Mouse (Mus musculus): ENCODE results near the gene Snph. TPM values are rescaled to one million over a fixed set of nuclear protein-coding genes. Genes with fewer than 3 reads are reported as not detected.

The Snph gene
- polyA plus RNA-seq, 1 experiment from 2014 or later: 0.21 TPM

GRCm38 (mm10) chr2:151585934-151586333 is 46.5 kb downstream of the Snph start:
- 69% methylated on average over 3 of the region's 3 CpGs for WGBS
- ATAC-seq (ENCODE audit: insufficient number of reproducible peaks, low FRiP score, low TSS enrichment, low read depth) (no peak), DNase-seq (ENCODE audit: low spot score) (no peak)
- Histone ChIP-seq H3K27me3 (ENCODE audit: control insufficient read depth, insufficient read depth, low read length) (no peaks in the 10 kb centered on the region), H3K36me3 (ENCODE audit: control insufficient read depth, insufficient read depth, low read length) (no peaks in the 10 kb centered on the region), H3K4me1 (ENCODE audit: control insufficient read depth, insufficient read depth, low read length) (no peaks in the 10 kb centered on the region), H3K27ac (replicated peaks; ENCODE audit: low read depth, low read length) (no peak overlapping the region), H3K9me3 (ENCODE audit: control insufficient read depth, low read length) (no peaks in the 10 kb centered on the region), H3K4me3 (ENCODE audit: low read depth, low read length) (no peak overlapping the region), H3K4me2 (ENCODE audit: low read depth, severe bottlenecking) (no peak overlapping the region), H3K9ac (ENCODE audit: low read length) (no peak overlapping the region)

- WGBS: 31% methylated on average over 1 of the region's 1 CpGs
- no peak overlapping the region for H3K9ac ChIP-seq (ENCODE audit: low read length)
- H3K4me3 ChIP-seq (ENCODE audit: low read depth, low read length): no peak overlapping the region
- no peaks in the 10 kb centered on the region for H3K9me3 ChIP-seq (ENCODE audit: control insufficient read depth, low read length)
- H3K36me3 ChIP-seq (ENCODE audit: control insufficient read depth, insufficient read depth, low read length): no peaks in the 10 kb centered on the region
- ATAC-seq (ENCODE audit: insufficient number of reproducible peaks, low FRiP score, low TSS enrichment, low read depth): no peak
- H3K4me1 ChIP-seq (ENCODE audit: control insufficient read depth, insufficient read depth, low read length): no peaks in the 10 kb centered on the region; the same call in 1 of the 2 replicates
- H3K4me2 ChIP-seq (ENCODE audit: low read depth, severe bottlenecking): no peak overlapping the region
- no peak overlapping the region for H3K27ac ChIP-seq (replicated peaks; ENCODE audit: low read depth, low read length)
- no peaks in the 10 kb centered on the region for H3K27me3 ChIP-seq (ENCODE audit: control insufficient read depth, insufficient read depth, low read length)
- DNase-seq (ENCODE audit: low spot score): no peak
These were observed 51.4 kb downstream of the Snph start for GRCm38 (mm10) chr2:151580945-151581344.

- Histone ChIP-seq H3K4me3 (ENCODE audit: low read depth, low read length) (no peak overlapping the region), H3K27ac (replicated peaks; ENCODE audit: low read depth, low read length) (no peak overlapping the region), H3K36me3 (ENCODE audit: control insufficient read depth, insufficient read depth, low read length) (no peaks in the 10 kb centered on the region), H3K4me2 (ENCODE audit: low read depth, severe bottlenecking) (no peak overlapping the region), H3K9ac (ENCODE audit: low read length) (no peak overlapping the region), H3K9me3 (ENCODE audit: control insufficient read depth, low read length) (no peaks in the 10 kb centered on the region), H3K4me1 (ENCODE audit: control insufficient read depth, insufficient read depth, low read length) (no peaks in the 10 kb centered on the region; the same call in 1 of the 2 replicates), H3K27me3 (ENCODE audit: control insufficient read depth, insufficient read depth, low read length) (no peaks in the 10 kb centered on the region)
- DNase-seq (ENCODE audit: low spot score): no peak
- ATAC-seq (ENCODE audit: insufficient number of reproducible peaks, low FRiP score, low TSS enrichment, low read depth): no peak
- 50% methylated on average over 4 of the region's 4 CpGs for WGBS
These were observed 53.2 kb downstream of the Snph start for GRCm38 (mm10) chr2:151579183-151579582.

GRCm38 (mm10) chr2:151575699-151576389 is 56.5 kb downstream of the Snph start:
- ATAC-seq (ENCODE audit: insufficient number of reproducible peaks, low FRiP score, low TSS enrichment, low read depth) (peak; percentile 82), DNase-seq (ENCODE audit: low spot score) (peak; percentile 81)
- H3K4me1 ChIP-seq (ENCODE audit: control insufficient read depth, insufficient read depth, low read length): no peaks in the 10 kb centered on the region; the same call in 1 of the 2 replicates
- no peaks in the 10 kb centered on the region for H3K27me3 ChIP-seq (ENCODE audit: control insufficient read depth, insufficient read depth, low read length)
- peak overlapping the region; percentile 31; the same call in 1 of the 2 replicates for H3K9ac ChIP-seq (ENCODE audit: low read length)
- H3K9me3 ChIP-seq (ENCODE audit: control insufficient read depth, low read length): no peaks in the 10 kb centered on the region
- H3K36me3 ChIP-seq (ENCODE audit: control insufficient read depth, insufficient read depth, low read length): no peaks in the 10 kb centered on the region
- H3K4me2 ChIP-seq (ENCODE audit: low read depth, severe bottlenecking): peak overlapping the region; percentile 58
- WGBS: 2% methylated on average over 38 of the region's 38 CpGs
- peak overlapping the region; percentile 22 for H3K4me3 ChIP-seq (ENCODE audit: low read depth, low read length)
- H3K27ac ChIP-seq (replicated peaks; ENCODE audit: low read depth, low read length): no peak overlapping the region

- H3K27ac ChIP-seq (replicated peaks; ENCODE audit: low read depth, low read length): no peak overlapping the region
- no peak overlapping the region for H3K4me3 ChIP-seq (ENCODE audit: low read depth, low read length)
- peak overlapping the region; percentile 58 for H3K4me2 ChIP-seq (ENCODE audit: low read depth, severe bottlenecking)
- H3K27me3 ChIP-seq (ENCODE audit: control insufficient read depth, insufficient read depth, low read length): no peaks in the 10 kb centered on the region
- H3K9me3 ChIP-seq (ENCODE audit: control insufficient read depth, low read length): no peaks in the 10 kb centered on the region
- H3K36me3 ChIP-seq (ENCODE audit: control insufficient read depth, insufficient read depth, low read length): no peaks in the 10 kb centered on the region
- WGBS: 24% methylated on average over 7 of the region's 7 CpGs
- no peak overlapping the region for H3K9ac ChIP-seq (ENCODE audit: low read length)
- ATAC-seq (ENCODE audit: insufficient number of reproducible peaks, low FRiP score, low TSS enrichment, low read depth) (0 out of 2 replicates have a peak, but pooled peaks have one; percentile 18), DNase-seq (ENCODE audit: low spot score) (peak; percentile 63)
- H3K4me1 ChIP-seq (ENCODE audit: control insufficient read depth, insufficient read depth, low read length): no peaks in the 10 kb centered on the region; the same call in 1 of the 2 replicates
These were observed 57.2 kb downstream of the Snph start for GRCm38 (mm10) chr2:151575119-151575698.

GRCm38 (mm10) chr2:151574607-151575006 is 57.8 kb downstream of the Snph start:
- no peaks in the 10 kb centered on the region for H3K27me3 ChIP-seq (ENCODE audit: control insufficient read depth, insufficient read depth, low read length)
- ATAC-seq (ENCODE audit: insufficient number of reproducible peaks, low FRiP score, low TSS enrichment, low read depth) (no peak), DNase-seq (ENCODE audit: low spot score) (no peak)
- no peak overlapping the region for H3K4me2 ChIP-seq (ENCODE audit: low read depth, severe bottlenecking)
- no peak overlapping the region for H3K4me3 ChIP-seq (ENCODE audit: low read depth, low read length)
- H3K9ac ChIP-seq (ENCODE audit: low read length): no peak overlapping the region
- no peaks in the 10 kb centered on the region for H3K36me3 ChIP-seq (ENCODE audit: control insufficient read depth, insufficient read depth, low read length)
- WGBS: 65% methylated on average over 5 of the region's 5 CpGs
- no peaks in the 10 kb centered on the region for H3K9me3 ChIP-seq (ENCODE audit: control insufficient read depth, low read length)
- no peaks in the 10 kb centered on the region; the same call in 1 of the 2 replicates for H3K4me1 ChIP-seq (ENCODE audit: control insufficient read depth, insufficient read depth, low read length)
- H3K27ac ChIP-seq (replicated peaks; ENCODE audit: low read depth, low read length): 0 out of 2 replicates have a peak overlapping the region, but pooled peaks have one; percentile 21

- no peaks in the 10 kb centered on the region for H3K9me3 ChIP-seq (ENCODE audit: control insufficient read depth, low read length)
- no peak for ATAC-seq (ENCODE audit: insufficient number of reproducible peaks, low FRiP score, low TSS enrichment, low read depth)
These were observed 58.7 kb downstream of the Snph start for GRCm38 (mm10) chr2:151573667-151574066.

GRCm38 (mm10) chr2:151571873-151572700 is 60.3 kb downstream of the Snph start, which contains the start of gene Sdcbp2:
Sdcbp2 (plus strand) TSS chr2:151572622.
- no peaks in the 10 kb centered on the region for H3K9me3 ChIP-seq (ENCODE audit: control insufficient read depth, low read length)
- 80% methylated on average over 17 of the region's 17 CpGs for WGBS

More at GRCm38 (mm10) chr2:151573667-151574066, 58.7 kb downstream of the Snph start:
- H3K36me3 ChIP-seq (ENCODE audit: control insufficient read depth, insufficient read depth, low read length): no peaks in the 10 kb centered on the region
- no peak overlapping the region for H3K9ac ChIP-seq (ENCODE audit: low read length)
- no peak for DNase-seq (ENCODE audit: low spot score)
- 77% methylated on average over 3 of the region's 3 CpGs for WGBS
- no peak overlapping the region for H3K4me2 ChIP-seq (ENCODE audit: low read depth, severe bottlenecking)
- H3K4me3 ChIP-seq (ENCODE audit: low read depth, low read length): no peak overlapping the region
- H3K4me1 ChIP-seq (ENCODE audit: control insufficient read depth, insufficient read depth, low read length): no peaks in the 10 kb centered on the region; the same call in 1 of the 2 replicates
- H3K27ac ChIP-seq (replicated peaks; ENCODE audit: low read depth, low read length): no peak overlapping the region
- H3K27me3 ChIP-seq (ENCODE audit: control insufficient read depth, insufficient read depth, low read length): no peaks in the 10 kb centered on the region

More at GRCm38 (mm10) chr2:151571873-151572700, 60.3 kb downstream of the Snph start, which contains the start of gene Sdcbp2:
- no peaks in the 10 kb centered on the region for H3K27me3 ChIP-seq (ENCODE audit: control insufficient read depth, insufficient read depth, low read length)
- no peak within 1 kb of the TSS for H3K4me2 ChIP-seq (ENCODE audit: low read depth, severe bottlenecking)
- H3K27ac ChIP-seq (replicated peaks; ENCODE audit: low read depth, low read length): no peak within 1 kb of the TSS
- ATAC-seq (ENCODE audit: insufficient number of reproducible peaks, low FRiP score, low TSS enrichment, low read depth) (no peak), DNase-seq (ENCODE audit: low spot score) (no peak)
- H3K36me3 ChIP-seq (ENCODE audit: control insufficient read depth, insufficient read depth, low read length): no peaks in the 10 kb centered on the region
- H3K4me3 ChIP-seq (ENCODE audit: low read depth, low read length): no peak within 1 kb of the TSS
- no peaks in the 10 kb centered on the region; the same call in 1 of the 2 replicates for H3K4me1 ChIP-seq (ENCODE audit: control insufficient read depth, insufficient read depth, low read length)
- no peak within 1 kb of the TSS for H3K9ac ChIP-seq (ENCODE audit: low read length)

Data from limb, embryonic 11.5 days (tissue).